Mouse (Mus musculus) hindbrain, embryonic 11.5 days (tissue): ENCODE results near the gene Dab2ip. TPM values are rescaled to one million over a fixed set of nuclear protein-coding genes. Genes with fewer than 3 reads are reported as not detected.

Source experiments
- ATAC-seq: fragments of 200-750 bp; cut with Nextera tagmentation; 2 replicates; pipeline ENCODE4 v1.8.0; 2017; ENCODE audit warnings: mild to moderate bottlenecking, moderate TSS enrichment, moderate library complexity; ENCODE audit not compliant: low FRiP score
- DNase-seq: peaks from one replicate; pipeline ENCODE4 v3.0.0-alpha.2; 2015; ENCODE audit warnings: low spot score
- H3K27ac ChIP-seq: fragments of 300-500 bp; sonication (generic); 2 replicates; pipeline ENCODE4 v1.5.1; 2014; ENCODE audit warnings: mild to moderate bottlenecking, low read depth, low read length
- H3K27me3 ChIP-seq: fragments of 300-500 bp; sonication (generic); 2 replicates; pipeline ENCODE4 v1.6.1; 2014; ENCODE audit warnings: mild to moderate bottlenecking, low read length, moderate library complexity, mixed read lengths; ENCODE audit not compliant: control insufficient read depth, insufficient read depth
- H3K36me3 ChIP-seq: fragments of 300-500 bp; sonication (generic); 2 replicates; pipeline ENCODE4 v1.6.1; 2014; ENCODE audit warnings: mild to moderate bottlenecking, low read length, moderate library complexity, mixed read lengths; ENCODE audit not compliant: control insufficient read depth, insufficient read depth
- H3K4me1 ChIP-seq: fragments of 300-500 bp; sonication (generic); replicated peaks from 2 replicates; pipeline ENCODE4 v1.6.1; 2014; ENCODE audit warnings: low read length, mixed read lengths; ENCODE audit not compliant: control insufficient read depth, insufficient read depth
- H3K4me2 ChIP-seq: fragments of 300-500 bp; sonication (generic); replicated peaks from 2 replicates; pipeline ENCODE4 v1.6.1; 2014; ENCODE audit warnings: mild to moderate bottlenecking, low read depth, low read length
- H3K4me3 ChIP-seq: fragments of 300-500 bp; sonication (generic); 2 replicates; pipeline ENCODE4 v1.5.1; 2014; ENCODE audit warnings: low read depth, low read length
- H3K9ac ChIP-seq: fragments of 300-500 bp; sonication (generic); 2 replicates; pipeline ENCODE4 v1.6.1; 2014; ENCODE audit warnings: low read depth, low read length
- H3K9me3 ChIP-seq: fragments of 300-500 bp; sonication (generic); 2 replicates; pipeline ENCODE4 v1.6.1; 2016; ENCODE audit warnings: low read length; ENCODE audit not compliant: control insufficient read depth
- WGBS: fragments of 180-500 bp; shearing (Covaris S2); extraction: QIAGEN DNeasy Blood & Tissue Kit; methylation state at CpG from one replicate; pipeline ENCODE4 v1.1.7; 2014; 5-methylcytosine and 5-hydroxymethylcytosine counted together
- polyA plus RNA-seq: library from polyadenylated mRNA; unstranded; fragments of >200 nt; fragmentation: Nextera tagmentation; extraction: Ambion mirVana; gene quantifications from 2 replicates; pipeline ENCODE4 v1.2.1, GENCODE M21; 2014

The Dab2ip gene
- polyA plus RNA-seq, 1 experiment from 2014 or later: 37.8 TPM

- Histone ChIP-seq H3K27ac (no peak overlapping the region), H3K4me1 (peaks cover 16% of the 10 kb centered on the region), H3K27me3 (no peaks in the 10 kb centered on the region), H3K36me3 (no peaks in the 10 kb centered on the region), H3K9ac (no peak overlapping the region), H3K9me3 (no peaks in the 10 kb centered on the region), H3K4me3 (no peak overlapping the region), H3K4me2 (no peak overlapping the region)
- 75% methylated on average over 6 of the region's 6 CpGs for WGBS
- DNase-seq (no peak), ATAC-seq (no peak)
These were observed 67.5 kb downstream of the Dab2ip start for GRCm38 (mm10) chr2:35625526-35625925.

DNA sequence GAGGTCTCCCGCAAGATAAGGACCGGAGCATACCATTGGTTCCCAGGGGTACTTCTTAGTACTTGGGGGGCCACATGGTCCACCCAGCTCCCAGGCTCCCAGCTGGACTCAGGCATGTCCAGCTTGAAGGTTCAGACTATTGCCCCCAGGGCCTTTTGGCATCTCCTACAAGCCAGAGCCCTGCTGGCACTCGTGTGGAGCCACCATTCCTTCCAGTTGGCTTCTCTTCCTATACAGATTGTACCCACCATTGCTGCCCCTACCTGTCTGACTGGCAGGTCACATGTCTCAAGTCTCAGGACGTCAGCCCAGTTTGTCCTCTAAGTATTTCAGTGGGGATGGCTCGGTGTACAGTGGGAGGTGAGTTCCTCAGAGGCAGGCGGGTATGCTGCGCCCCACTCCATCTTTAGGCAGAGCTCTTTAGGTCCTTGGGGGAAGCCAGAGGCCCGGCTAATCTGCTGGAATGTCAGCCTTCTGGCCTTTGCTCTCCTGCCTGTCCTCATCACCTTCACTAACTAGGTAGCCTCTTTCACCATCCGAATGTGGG lies 68.2 kb downstream of the Dab2ip start:
- peaks cover 13% of the 10 kb centered on the region for H3K4me1 ChIP-seq

DNA sequence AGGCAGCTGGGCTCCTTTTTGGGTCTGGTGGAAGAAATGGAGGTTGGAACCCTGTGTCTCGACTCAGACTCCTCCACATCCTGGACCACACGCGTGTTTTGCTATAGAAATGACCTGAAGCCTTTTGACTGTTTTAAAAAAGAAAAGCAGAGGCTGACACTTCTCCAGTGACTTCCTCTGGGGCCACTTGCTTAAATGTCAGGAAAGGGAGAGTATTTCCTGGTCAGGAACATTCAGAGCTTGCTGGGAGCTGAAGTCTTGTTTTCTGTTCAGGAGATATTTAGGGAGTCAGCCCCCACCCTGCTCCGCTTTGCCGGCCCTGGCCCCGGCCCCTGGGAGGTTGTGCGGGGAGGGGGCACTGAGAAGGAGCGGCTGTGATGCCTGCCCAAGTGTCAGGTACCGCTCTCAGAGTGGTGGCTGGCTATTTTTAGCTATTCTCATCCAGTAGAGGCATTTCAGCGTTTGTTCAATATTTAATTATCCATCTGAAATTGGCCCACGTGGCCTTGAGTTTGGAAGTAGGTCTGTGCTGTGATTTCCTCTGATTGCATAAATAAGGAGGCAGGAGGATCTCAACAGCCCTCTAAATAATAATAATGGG lies 69.3 kb downstream of the Dab2ip start:
- no peak overlapping the region for H3K4me2 ChIP-seq
- H3K4me1 ChIP-seq: peaks cover 10% of the 10 kb centered on the region
- no peak overlapping the region for H3K9ac ChIP-seq
- H3K4me3 ChIP-seq: no peak overlapping the region
- H3K27me3 ChIP-seq: no peaks in the 10 kb centered on the region
- WGBS: 67% methylated on average over 11 of the region's 11 CpGs
- no peak overlapping the region for H3K27ac ChIP-seq
- H3K9me3 ChIP-seq: no peaks in the 10 kb centered on the region
- ATAC-seq (no peak), DNase-seq (no peak)
- H3K36me3 ChIP-seq: no peaks in the 10 kb centered on the region

More for the DNA sequence above, 68.2 kb downstream of the Dab2ip start:
- Histone ChIP-seq H3K27me3 (no peaks in the 10 kb centered on the region), H3K4me3 (no peak overlapping the region), H3K9ac (no peak overlapping the region), H3K9me3 (no peaks in the 10 kb centered on the region), H3K27ac (no peak overlapping the region), H3K4me2 (no peak overlapping the region), H3K36me3 (no peaks in the 10 kb centered on the region)
- no peak for ATAC-seq
- 78% methylated on average over 9 of the region's 9 CpGs for WGBS
- no peak for DNase-seq

GRCm38 (mm10) chr2:35628052-35628451 lies 70.0 kb downstream of the Dab2ip start:
- no peaks in the 10 kb centered on the region for H3K36me3 ChIP-seq
- 54% methylated on average over 7 of the region's 7 CpGs for WGBS
- H3K27ac ChIP-seq: no peak overlapping the region
- no peaks in the 10 kb centered on the region for H3K27me3 ChIP-seq
- DNase-seq (no peak), ATAC-seq (no peak)
- peaks cover 10% of the 10 kb centered on the region; the same call in 1 of the 2 replicates for H3K4me1 ChIP-seq
- no peak overlapping the region for H3K4me3 ChIP-seq
- no peak overlapping the region for H3K9ac ChIP-seq
- H3K9me3 ChIP-seq: no peaks in the 10 kb centered on the region
- H3K4me2 ChIP-seq: no peak overlapping the region

GRCm38 (mm10) chr2:35628656-35629055 lies 70.6 kb downstream of the Dab2ip start:
- Histone ChIP-seq H3K36me3 (no peaks in the 10 kb centered on the region), H3K4me3 (no peak overlapping the region), H3K9me3 (no peaks in the 10 kb centered on the region), H3K27ac (no peak overlapping the region), H3K9ac (no peak overlapping the region), H3K4me2 (no peak overlapping the region), H3K27me3 (no peaks in the 10 kb centered on the region), H3K4me1 (0 out of 2 replicates have a peak, but pooled peaks cover 6% of the 10 kb centered on the region)
- no peak for ATAC-seq
- 89% methylated on average over 4 of the region's 4 CpGs for WGBS
- no peak for DNase-seq

DNA sequence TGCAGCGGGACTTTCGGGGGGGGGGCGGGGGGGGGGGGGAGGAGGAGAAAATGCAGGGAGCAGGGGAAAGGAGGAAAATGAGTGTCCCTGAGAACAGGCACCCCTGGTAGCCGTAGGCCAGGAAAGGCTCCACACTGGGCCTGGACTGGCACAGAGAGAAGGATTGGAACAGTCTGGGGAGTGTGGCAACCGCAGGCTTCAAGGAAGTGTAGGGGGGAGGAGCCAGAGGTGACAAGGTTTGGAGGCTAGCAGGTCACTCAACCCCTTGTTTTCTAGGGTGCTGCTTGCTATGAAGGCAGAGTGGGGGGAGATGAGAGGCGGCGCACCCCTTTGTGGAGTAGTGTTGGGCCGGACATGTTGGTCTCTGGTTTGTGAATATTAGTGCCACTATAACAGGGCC lies 71.1 kb downstream of the Dab2ip start:
- DNase-seq (no peak), ATAC-seq (no peak)
- Histone ChIP-seq H3K9me3 (no peaks in the 10 kb centered on the region), H3K27me3 (no peaks in the 10 kb centered on the region), H3K9ac (no peak overlapping the region), H3K27ac (no peak overlapping the region), H3K4me1 (0 out of 2 replicates have a peak, but pooled peaks cover 2% of the 10 kb centered on the region), H3K4me3 (no peak overlapping the region), H3K36me3 (no peaks in the 10 kb centered on the region), H3K4me2 (no peak overlapping the region)
- 87% methylated on average over 5 of the region's 8 CpGs for WGBS

DNA sequence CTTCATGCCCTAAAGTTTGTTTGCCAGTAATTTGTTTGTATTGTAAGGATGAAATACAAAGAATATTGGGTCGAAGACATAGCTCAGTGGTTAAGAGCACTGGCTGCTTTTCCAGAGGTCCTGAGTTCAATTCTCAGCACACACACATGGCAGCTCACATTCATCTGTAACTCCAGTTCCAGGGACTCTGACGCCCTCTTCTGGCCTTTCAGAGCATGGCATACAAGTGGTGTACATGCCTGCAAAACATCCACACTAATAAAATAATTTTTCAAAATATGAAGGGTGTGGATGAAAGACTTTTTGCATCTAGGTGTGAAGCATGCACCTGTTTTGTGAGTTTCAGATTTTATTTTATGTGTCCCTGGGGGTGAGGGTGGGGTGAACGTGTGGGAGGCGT lies 75.3 kb downstream of the Dab2ip start:
- WGBS: 87% methylated on average over 4 of the region's 4 CpGs
- no peaks in the 10 kb centered on the region for H3K9me3 ChIP-seq
- no peak for DNase-seq

GRCm38 (mm10) chr2:35634963-35635362 lies 76.9 kb downstream of the Dab2ip start:
- no peak for DNase-seq

More for the DNA sequence above, 75.3 kb downstream of the Dab2ip start:
- no peak overlapping the region for H3K9ac ChIP-seq
- no peaks in the 10 kb centered on the region for H3K36me3 ChIP-seq
- H3K27me3 ChIP-seq: no peaks in the 10 kb centered on the region
- no peak overlapping the region for H3K4me2 ChIP-seq
- ATAC-seq: no peak
- H3K27ac ChIP-seq: no peak overlapping the region
- H3K4me1 ChIP-seq: 0 out of 2 replicates have a peak, but pooled peaks cover 2% of the 10 kb centered on the region
- H3K4me3 ChIP-seq: no peak overlapping the region

DNA sequence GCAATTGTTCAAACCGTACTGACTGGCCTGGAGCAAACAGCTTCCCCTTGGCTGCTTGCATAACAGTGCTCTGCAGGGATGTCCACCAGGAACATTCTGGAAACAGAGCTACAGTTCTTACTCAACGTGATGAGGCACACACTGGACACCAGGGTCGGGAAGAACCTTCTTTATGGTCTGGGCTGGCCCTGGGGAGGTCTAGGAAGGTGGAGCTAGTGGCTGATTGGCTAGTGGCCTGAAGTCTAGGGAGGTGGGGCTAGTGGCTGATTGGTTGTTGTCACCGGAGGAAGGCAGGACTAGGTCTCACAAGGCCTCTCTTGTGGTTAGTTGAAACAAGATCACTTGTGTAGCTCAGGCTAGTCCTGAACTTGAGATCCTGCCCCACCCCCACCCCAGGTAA lies 77.5 kb downstream of the Dab2ip start:
- H3K4me1 ChIP-seq: 0 out of 2 replicates have a peak, but pooled peaks cover 2% of the 10 kb centered on the region

More at GRCm38 (mm10) chr2:35634963-35635362, 76.9 kb downstream of the Dab2ip start:
- Histone ChIP-seq H3K4me1 (0 out of 2 replicates have a peak, but pooled peaks cover 2% of the 10 kb centered on the region), H3K27ac (no peak overlapping the region), H3K9me3 (no peaks in the 10 kb centered on the region), H3K27me3 (no peaks in the 10 kb centered on the region), H3K4me3 (no peak overlapping the region), H3K9ac (no peak overlapping the region), H3K4me2 (no peak overlapping the region), H3K36me3 (no peaks in the 10 kb centered on the region)
- WGBS: 93% methylated on average over 4 of the region's 4 CpGs
- ATAC-seq: no peak

More for the DNA sequence above, 77.5 kb downstream of the Dab2ip start:
- Histone ChIP-seq H3K4me3 (no peak overlapping the region), H3K27me3 (no peaks in the 10 kb centered on the region), H3K4me2 (no peak overlapping the region), H3K36me3 (no peaks in the 10 kb centered on the region), H3K9ac (no peak overlapping the region), H3K9me3 (no peaks in the 10 kb centered on the region), H3K27ac (no peak overlapping the region)
- 76% methylated on average over 4 of the region's 4 CpGs for WGBS
- DNase-seq: no peak
- no peak for ATAC-seq
